Mouse (Mus musculus): ENCODE results near the gene Mpnd. TPM values are rescaled to one million over a fixed set of nuclear protein-coding genes. Genes with fewer than 3 reads are reported as not detected.
A peak's percentile ranks its signal among the peaks of the same experiment; 100 is the strongest.

Mpnd gene
- total and polyA plus RNA-seq, 3 experiments = 24.5 to 55.1 (median 26.8) TPM

DNA sequence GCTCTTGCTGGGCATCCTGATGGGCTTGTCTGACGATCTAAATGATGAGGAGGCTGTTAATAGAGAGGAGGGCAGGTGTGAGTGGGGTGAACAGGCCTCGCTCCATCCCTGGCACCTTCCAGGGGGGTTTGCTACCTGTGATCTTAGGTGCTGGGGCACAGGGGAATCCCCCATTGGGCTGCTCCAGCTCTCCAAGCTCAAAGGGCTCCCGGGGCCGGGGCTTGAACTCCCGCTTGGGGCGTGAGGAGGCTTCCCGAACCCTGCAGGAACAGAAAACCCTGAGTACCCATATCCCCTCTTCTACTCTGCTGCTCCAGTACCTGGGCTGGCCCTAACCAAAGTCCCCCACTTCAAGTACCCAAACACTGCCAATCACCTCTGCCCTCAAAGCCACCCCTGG, 12.3 kb downstream of the Mpnd start:
- H3K9me3 ChIP-seq (replicated peaks; ENCODE audit: low read length) = no peaks in the 10 kb centered on the region
- H3K4me3 ChIP-seq (replicated peaks in 1 of 3; ENCODE audit: low read depth in 2 of 3, low read length in 2 of 3, poor library complexity in 1 of 3) = no peak overlapping the region
- H3K36me3 ChIP-seq (replicated peaks in 1 of 2; ENCODE audit: control insufficient read depth in 1 of 2, insufficient read depth in 1 of 2, low read length in 1 of 2) = peaks cover 57 to 83% of the 10 kb centered on the region in 2 experiments
- H3K9ac ChIP-seq (ENCODE audit: insufficient read depth, low read depth) = no peak overlapping the region
- H3K79me2 ChIP-seq (replicated peaks; ENCODE audit: control insufficient read depth, extremely low read depth, insufficient read depth, poor library complexity, severe bottlenecking) = peaks cover under 1% of the 10 kb centered on the region
- dilution Hi-C loops (cut with MboI; ENCODE audit: extremely low pct_ligation_motif_present, extremely low pct_unique_long_range_greater_than_20kb, low sequenced_read_pairs) = no loop called here
- in situ Hi-C loops (cut with MboI; ENCODE audit: low pct_ligation_motif_present, low pct_unique_long_range_greater_than_20kb, low sequenced_read_pairs) = no loop called here
- H3K4me2 ChIP-seq (ENCODE audit: insufficient read depth, low read depth, poor library complexity, severe bottlenecking) = no peak overlapping the region
- no peak for DNase-seq (ENCODE audit: extremely low read depth)
- TF ChIP-seq MEF2A (IDR thresholded peaks at IDR 0.05; ENCODE audit: borderline replicate concordance, low read depth, low read length) = no peak
- TF ChIP-seq SIN3A (IDR thresholded peaks at IDR 0.05; ENCODE audit: low read length) = no peak
- no peak for TF ChIP-seq ZMIZ1 (IDR thresholded peaks at IDR 0.05; ENCODE audit: low read depth, low read length)
- TF ChIP-seq GABPA (IDR thresholded peaks at IDR 0.05; ENCODE audit: insufficient replicate concordance, low read depth, low read length) = no peak
- no peak for TF ChIP-seq JUND (conservative IDR thresholded peaks at IDR 0.05; ENCODE audit: low read depth, low read length)
- no peak for TF ChIP-seq TBP (conservative IDR thresholded peaks at IDR 0.05; ENCODE audit: low read depth, low read length)
- peaks cover 15 to 34% of the 10 kb centered on the region in 2 experiments for H3K4me1 ChIP-seq (ENCODE audit: control insufficient read depth in 1 of 2, insufficient read depth in 2 of 2)
- no peak overlapping the region for H3K27ac ChIP-seq (ENCODE audit: insufficient read depth, low read depth)
- no peaks in the 10 kb centered on the region for H3K27me3 ChIP-seq (replicated peaks)

DNA sequence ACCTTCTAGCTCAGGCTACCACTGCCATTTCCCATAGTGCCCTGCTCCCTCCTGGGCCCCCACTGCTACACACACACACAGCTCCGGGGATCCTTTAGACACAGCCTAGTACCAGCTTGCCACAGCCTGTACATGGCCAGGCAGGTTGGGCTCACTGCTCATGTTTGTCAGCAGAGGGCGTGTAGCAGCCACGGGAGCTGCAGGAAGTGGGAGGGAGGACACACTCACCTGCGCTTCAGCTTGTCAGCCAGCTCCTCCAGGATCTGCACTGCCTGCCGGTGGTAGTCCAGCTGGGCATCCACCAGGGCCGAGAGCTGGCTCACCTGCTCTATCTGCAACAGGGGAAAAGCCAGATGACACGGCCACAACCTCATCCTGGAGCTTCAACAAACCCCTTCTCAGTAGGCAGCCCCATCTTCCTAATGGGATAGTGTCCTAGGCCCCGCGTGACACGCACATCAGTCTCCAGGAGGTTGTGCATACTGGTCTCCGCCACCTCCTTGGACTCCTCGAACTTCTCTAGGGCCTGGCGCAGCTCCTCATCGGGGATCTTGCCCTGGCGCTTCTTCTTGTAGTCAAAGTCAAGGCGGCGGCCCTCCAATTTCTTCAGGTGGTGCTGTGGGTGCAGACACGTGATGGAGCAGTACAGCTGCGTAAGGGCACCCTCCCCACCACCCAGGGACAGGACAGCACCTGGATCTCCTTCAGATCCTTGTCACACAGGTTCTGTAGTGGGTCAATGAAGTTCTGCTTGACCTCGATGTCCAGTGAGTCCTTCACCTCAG, 13.0 kb downstream of the Mpnd start:
- TF ChIP-seq MXI1 (IDR thresholded peaks at IDR 0.05; ENCODE audit: low read depth, low read length) (no peak), ELF1 (IDR thresholded peaks at IDR 0.05; ENCODE audit: low read depth, low read length) (peak; percentile 31; the same call in 1 of the 2 replicates), EP300 (IDR thresholded peaks at IDR 0.05; ENCODE audit: low read length) (no peak), POLR2A (IDR thresholded peaks at IDR 0.05; ENCODE audit: low read depth, low read length) (no peak), SMC3 (IDR thresholded peaks at IDR 0.05; ENCODE audit: low read depth, low read length) (peak; percentile 43), USF1 (IDR thresholded peaks at IDR 0.05; ENCODE audit: low read depth, low read length) (no peak), MAFK (IDR thresholded peaks at IDR 0.05; ENCODE audit: insufficient replicate concordance, low read length) (no peak), MAZ (IDR thresholded peaks at IDR 0.05; ENCODE audit: low read depth, low read length) (no peak), JUND (conservative IDR thresholded peaks at IDR 0.05; ENCODE audit: low read depth, low read length) (no peak), CTCF (conservative IDR thresholded peaks at IDR 0.05 in 1 of 2, IDR thresholded peaks at IDR 0.05 in 1 of 2; ENCODE audit: low read depth in 2 of 2, low read length in 2 of 2) (peak in 1 of 2 experiments; percentile 59; a peak in 2 of 4 replicates), RCOR1 (conservative IDR thresholded peaks at IDR 0.05; ENCODE audit: low read depth, low read length) (no peak), CHD2 (IDR thresholded peaks at IDR 0.05; ENCODE audit: low read length) (no peak), TBP (conservative IDR thresholded peaks at IDR 0.05; ENCODE audit: low read depth, low read length) (no peak), GABPA (IDR thresholded peaks at IDR 0.05; ENCODE audit: insufficient replicate concordance, low read depth, low read length) (no peak), RAD21 (IDR thresholded peaks at IDR 0.05; ENCODE audit: low read depth, low read length) (peak; percentile 36), JUN (IDR thresholded peaks at IDR 0.05; ENCODE audit: insufficient read depth, low read depth, low read length) (no peak), ZC3H11A (IDR thresholded peaks at IDR 0.05; ENCODE audit: low read depth, low read length) (no peak), ETS1 (conservative IDR thresholded peaks at IDR 0.05; ENCODE audit: low read depth, low read length) (no peak), BHLHE40 (IDR thresholded peaks at IDR 0.05; ENCODE audit: low read depth, low read length) (no peak)
- Histone ChIP-seq H3K4me3 (replicated peaks in 1 of 3; ENCODE audit: low read depth in 2 of 3, low read length in 2 of 3, poor library complexity in 1 of 3) (no peak overlapping the region), H3K79me2 (replicated peaks; ENCODE audit: control insufficient read depth, extremely low read depth, insufficient read depth, poor library complexity, severe bottlenecking) (peaks cover 5% of the 10 kb centered on the region), H3K27me3 (replicated peaks) (no peaks in the 10 kb centered on the region), H3K9ac (ENCODE audit: insufficient read depth, low read depth) (no peak overlapping the region), H3K27ac (ENCODE audit: insufficient read depth, low read depth) (no peak overlapping the region), H3K4me2 (ENCODE audit: insufficient read depth, low read depth, poor library complexity, severe bottlenecking) (no peak overlapping the region), H3K4me1 (ENCODE audit: control insufficient read depth in 1 of 2, insufficient read depth in 2 of 2) (peaks cover 17 to 40% of the 10 kb centered on the region in 2 experiments), H3K36me3 (replicated peaks in 1 of 2; ENCODE audit: control insufficient read depth in 1 of 2, insufficient read depth in 1 of 2, low read length in 1 of 2) (peaks cover 54 to 85% of the 10 kb centered on the region in 2 experiments), H3K9me3 (replicated peaks; ENCODE audit: low read length) (no peaks in the 10 kb centered on the region)
- in situ Hi-C loops (cut with MboI; ENCODE audit: low pct_ligation_motif_present, low pct_unique_long_range_greater_than_20kb, low sequenced_read_pairs) (no loop called here), dilution Hi-C loops (cut with MboI; ENCODE audit: extremely low pct_ligation_motif_present, extremely low pct_unique_long_range_greater_than_20kb, low sequenced_read_pairs) (no loop called here)
- no peak for DNase-seq (ENCODE audit: extremely low read depth)
